Mouse (Mus musculus) lung, postnatal 0 days (tissue): Measurements from ENCODE around the gene Alox15. TPM values are rescaled to one million over a fixed set of nuclear protein-coding genes. Genes with fewer than 3 reads are reported as not detected.
A peak's percentile ranks its signal among the peaks of the same experiment; 100 is the strongest.
"Not testable (repeated sequence)": the region's sequence is repeated elsewhere in the genome, so short reads cannot be mapped to it uniquely, and the experiment has no call there.

ENCODE experiments used
- ATAC-seq: fragments of 200-750 bp; cut with Nextera tagmentation; 2 replicates; pipeline ENCODE4 v1.8.0; 2017; ENCODE audit warnings: moderate library complexity
- DNase-seq: peaks from one replicate; pipeline ENCODE4 v3.0.0-alpha.2; 2016; ENCODE audit warnings: low spot score
- H3K27ac ChIP-seq: fragments of 300-500 bp; sonication (generic); 2 replicates; pipeline ENCODE4 v1.5.1; 2014; ENCODE audit warnings: antibody characterized with exemption, mild to moderate bottlenecking, low read length, mixed read lengths
- H3K27me3 ChIP-seq: fragments of 300-500 bp; sonication (generic); replicated peaks from 2 replicates; pipeline ENCODE4 v1.6.1; 2014; ENCODE audit warnings: low read length, mixed read lengths; ENCODE audit not compliant: insufficient read depth
- H3K36me3 ChIP-seq: fragments of 300-500 bp; sonication (generic); 2 replicates; pipeline ENCODE4 v1.6.1; 2014; ENCODE audit warnings: low read length, mixed read lengths; ENCODE audit not compliant: insufficient read depth
- H3K4me1 ChIP-seq: fragments of 300-500 bp; sonication (generic); 2 replicates; pipeline ENCODE4 v1.6.1; 2014; ENCODE audit warnings: antibody characterized with exemption, low read depth, low read length, mixed read lengths; ENCODE audit not compliant: insufficient read depth
- H3K4me2 ChIP-seq: fragments of 300-500 bp; sonication (generic); replicated peaks from 2 replicates; pipeline ENCODE4 v1.6.1; 2014; ENCODE audit warnings: low read depth, mild to moderate bottlenecking, low read length, moderate library complexity, mixed read lengths
- H3K4me3 ChIP-seq: fragments of 300-500 bp; sonication (generic); 2 replicates; pipeline ENCODE4 v1.5.1; 2014; ENCODE audit warnings: low read depth, low read length
- H3K9ac ChIP-seq: fragments of 300-500 bp; sonication (generic); replicated peaks from 2 replicates; pipeline ENCODE4 v1.6.1; 2014; ENCODE audit warnings: low read depth, mild to moderate bottlenecking
- H3K9me3 ChIP-seq: fragments of 300-500 bp; sonication (generic); 2 replicates; pipeline ENCODE4 v1.6.1; 2016; ENCODE audit warnings: low read length, mixed read lengths
- CTCF ChIP-seq: IDR thresholded peaks from 2 replicates; pipeline ENCODE4 v1.5.1; 2016; ENCODE audit warnings: antibody characterized with exemption, mild to moderate bottlenecking
- EP300 ChIP-seq: IDR thresholded peaks from 2 replicates; pipeline ENCODE4 v1.6.1; 2016; ENCODE audit warnings: antibody characterized with exemption, mild to moderate bottlenecking, control low read depth
- WGBS: fragments of 180-500 bp; shearing (Covaris S2); extraction: QIAGEN DNeasy Blood & Tissue Kit; methylation state at CpG from one replicate; pipeline ENCODE4 v1.1.7; 2014; 5-methylcytosine and 5-hydroxymethylcytosine counted together
- polyA plus RNA-seq: library from polyadenylated mRNA; unstranded; fragments of >200 nt; fragmentation: Nextera tagmentation; extraction: Ambion mirVana; gene quantifications from 2 replicates; pipeline ENCODE4 v1.2.1, GENCODE M21; 2015

The Alox15 gene
- polyA plus RNA-seq, 1 experiment from 2014 or later: 0.26 TPM

DNA sequence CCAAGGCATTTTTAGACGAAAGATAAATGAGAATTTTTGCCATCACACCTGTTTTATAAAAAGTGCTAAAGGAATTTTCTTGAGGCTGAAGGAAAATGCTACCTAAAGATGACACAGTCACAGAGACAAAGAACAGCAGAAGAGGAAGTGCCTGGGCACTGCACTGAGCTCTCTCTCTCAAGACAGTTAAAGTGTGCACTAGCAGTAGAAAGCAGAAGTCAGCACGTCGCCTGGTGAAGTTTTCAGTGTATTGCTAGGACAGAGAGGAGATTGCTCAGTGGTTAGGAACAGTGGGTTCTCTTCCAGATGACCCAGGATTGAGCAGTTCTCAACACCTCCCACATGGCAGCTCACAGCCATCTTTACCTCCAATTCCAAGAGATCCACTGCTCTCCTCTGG is 22.5 kb upstream of the Alox15 start:
- WGBS: 56% methylated on average over 3 of the region's 3 CpGs
- no peaks in the 10 kb centered on the region for H3K36me3 ChIP-seq
- DNase-seq (peak; percentile 29), ATAC-seq (no peak)
- no peak overlapping the region for H3K4me3 ChIP-seq
- no peaks in the 10 kb centered on the region for H3K27me3 ChIP-seq
- no peak overlapping the region for H3K9ac ChIP-seq
- no peak overlapping the region for H3K4me2 ChIP-seq
- no peaks in the 10 kb centered on the region for H3K9me3 ChIP-seq
- H3K27ac ChIP-seq: no peak overlapping the region
- no peak for TF ChIP-seq EP300
- TF ChIP-seq CTCF: no peak
- no peaks in the 10 kb centered on the region for H3K4me1 ChIP-seq

DNA sequence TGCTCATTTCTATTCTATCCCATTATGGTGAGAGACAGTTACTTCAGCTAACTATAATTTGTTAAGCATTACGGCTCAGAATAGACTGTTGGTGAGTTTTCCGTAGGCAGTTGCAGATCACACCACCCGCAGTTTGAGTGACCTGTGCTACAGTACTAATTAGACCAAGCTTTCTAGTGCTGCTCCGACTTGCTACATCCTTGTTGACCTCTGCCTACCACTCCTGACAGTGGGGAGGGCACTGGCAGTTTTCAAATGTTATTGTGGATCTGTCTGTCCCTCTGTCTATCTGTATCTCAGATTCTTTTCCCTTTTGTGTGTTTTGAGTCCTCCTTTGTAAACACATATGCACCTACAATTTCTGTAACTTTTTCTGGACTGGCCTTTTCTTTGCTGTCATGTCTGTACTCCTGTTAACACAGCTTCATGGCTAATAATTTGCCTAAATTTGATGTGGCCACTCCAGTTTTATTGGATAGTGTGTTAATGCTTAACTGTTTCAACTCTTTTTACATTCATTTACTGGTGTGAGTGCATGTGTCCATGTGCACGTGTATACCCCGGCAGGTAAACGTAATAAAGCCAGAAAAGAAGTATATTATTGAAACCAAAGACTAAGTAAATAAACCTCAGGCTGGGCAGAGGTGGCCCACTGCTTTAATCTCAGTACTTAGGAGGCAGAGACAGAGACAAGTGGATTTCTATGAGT is 21.2 kb upstream of the Alox15 start:
- Histone ChIP-seq H3K4me2 (no peak overlapping the region), H3K36me3 (no peaks in the 10 kb centered on the region), H3K27ac (no peak overlapping the region), H3K9ac (no peak overlapping the region), H3K4me1 (no peaks in the 10 kb centered on the region), H3K27me3 (no peaks in the 10 kb centered on the region), H3K4me3 (no peak overlapping the region), H3K9me3 (no peaks in the 10 kb centered on the region)
- no peak for DNase-seq
- ATAC-seq: no peak
- 53% methylated on average over 7 of the region's 7 CpGs for WGBS
- TF ChIP-seq EP300: no peak
- no peak for TF ChIP-seq CTCF

DNA sequence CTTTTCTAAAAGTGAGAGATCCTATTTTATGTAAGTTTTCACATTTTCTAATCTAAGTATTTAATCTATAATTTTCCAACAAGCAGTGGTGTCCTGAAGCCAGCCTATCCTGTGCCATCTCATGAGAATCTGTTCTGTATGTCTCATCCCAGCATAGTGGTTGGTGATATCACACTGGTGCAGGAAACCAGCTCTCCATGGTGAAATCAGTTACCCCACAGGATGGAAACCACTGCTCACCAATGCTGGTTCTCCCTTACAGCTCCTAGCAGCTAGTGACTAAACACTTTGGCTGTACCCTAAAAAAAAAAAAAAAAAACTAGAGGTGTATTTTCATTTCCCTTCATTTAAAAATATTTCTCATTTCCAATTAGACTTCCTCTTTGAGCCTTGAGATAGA is 20.6 kb upstream of the Alox15 start:
- no peak overlapping the region for H3K9ac ChIP-seq
- no peak overlapping the region for H3K27ac ChIP-seq
- ATAC-seq (no peak), DNase-seq (no peak)
- H3K4me1 ChIP-seq: no peaks in the 10 kb centered on the region
- H3K4me3 ChIP-seq: no peak overlapping the region
- H3K9me3 ChIP-seq: no peaks in the 10 kb centered on the region
- H3K4me2 ChIP-seq: no peak overlapping the region
- no peaks in the 10 kb centered on the region for H3K36me3 ChIP-seq
- no peaks in the 10 kb centered on the region for H3K27me3 ChIP-seq
- TF ChIP-seq CTCF (no peak), EP300 (no peak)

DNA sequence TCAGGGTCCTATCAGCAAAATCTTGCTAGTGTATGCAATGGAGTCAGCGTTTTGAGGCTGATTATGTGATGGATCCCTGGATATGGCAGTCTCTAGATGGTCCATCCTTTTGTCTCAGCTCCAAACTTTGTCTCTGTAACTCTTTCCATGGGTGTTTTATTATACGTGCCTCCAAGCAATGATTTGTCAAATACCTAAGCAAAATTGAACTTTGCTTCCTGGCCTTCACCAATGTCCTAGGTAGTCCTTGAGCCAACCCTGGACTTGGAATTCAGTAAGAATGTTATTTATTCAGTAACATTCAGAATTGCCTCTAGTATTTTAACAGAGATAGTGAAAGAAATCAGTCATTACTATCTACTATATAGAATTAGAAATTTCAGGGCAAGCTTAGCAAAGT is 16.8 kb upstream of the Alox15 start:
- H3K27me3 ChIP-seq, ATAC-seq, H3K4me2 ChIP-seq, H3K9me3 ChIP-seq, H3K4me1 ChIP-seq, DNase-seq, H3K36me3 ChIP-seq, H3K9ac ChIP-seq, H3K27ac ChIP-seq, H3K4me3 ChIP-seq: not testable (repeated sequence)
- 63% methylated on average over 2 of the region's 2 CpGs for WGBS

DNA sequence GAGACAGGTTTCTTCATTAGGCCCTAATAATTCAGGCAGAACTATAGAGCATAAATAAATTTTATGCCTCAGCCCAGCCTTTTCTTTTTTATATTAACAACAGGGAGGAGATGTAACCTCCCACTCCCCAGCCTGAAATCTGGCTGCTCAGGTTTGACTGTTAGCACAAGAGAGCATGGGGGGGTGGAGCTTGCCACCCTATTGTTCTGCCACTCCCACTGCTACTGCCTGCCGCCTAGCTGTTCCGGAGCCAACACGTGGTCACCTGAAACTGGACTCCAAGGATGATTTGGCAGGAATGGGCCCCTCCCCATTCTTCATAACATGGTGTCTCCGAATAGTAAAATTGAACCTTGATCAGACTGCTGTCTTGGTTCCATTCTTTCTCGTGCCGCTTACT is 15.9 kb upstream of the Alox15 start:
- WGBS: 75% methylated on average over 6 of the region's 6 CpGs
- not testable (repeated sequence) for H3K4me2 ChIP-seq, H3K27me3 ChIP-seq, H3K27ac ChIP-seq, H3K4me3 ChIP-seq, ATAC-seq, H3K9ac ChIP-seq, H3K9me3 ChIP-seq, DNase-seq, H3K4me1 ChIP-seq, H3K36me3 ChIP-seq

DNA sequence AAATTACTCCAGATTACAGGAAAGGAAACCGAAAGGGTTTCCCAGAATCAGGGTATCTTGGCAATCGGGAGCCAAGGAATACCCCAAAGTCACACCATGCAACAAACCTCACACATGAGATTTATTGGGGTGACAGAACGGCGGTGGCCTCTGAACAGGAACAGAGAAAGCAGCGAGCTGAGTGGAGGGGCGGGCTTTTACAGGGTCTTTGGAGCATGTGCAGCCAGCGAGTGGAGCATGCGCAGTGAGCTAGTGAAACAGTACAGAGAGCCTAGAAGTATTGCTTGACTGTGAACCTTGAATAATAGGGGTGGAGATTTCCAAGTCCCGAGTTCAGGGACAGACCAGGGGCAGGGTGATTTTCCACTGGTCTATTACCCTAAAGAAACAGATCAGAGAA is 3.2 kb downstream of the Alox15 start:
- Histone ChIP-seq H3K36me3 (no peaks in the 10 kb centered on the region), H3K4me1 (no peaks in the 10 kb centered on the region), H3K27ac (no peak overlapping the region), H3K9me3 (no peaks in the 10 kb centered on the region), H3K4me3 (no peak overlapping the region), H3K27me3 (peaks cover 27% of the 10 kb centered on the region), H3K4me2 (no peak overlapping the region), H3K9ac (no peak overlapping the region)
- ATAC-seq (no peak), DNase-seq (no peak)
- WGBS: 79% methylated on average over 9 of the region's 9 CpGs
- no peak for TF ChIP-seq CTCF
- TF ChIP-seq EP300: no peak

DNA sequence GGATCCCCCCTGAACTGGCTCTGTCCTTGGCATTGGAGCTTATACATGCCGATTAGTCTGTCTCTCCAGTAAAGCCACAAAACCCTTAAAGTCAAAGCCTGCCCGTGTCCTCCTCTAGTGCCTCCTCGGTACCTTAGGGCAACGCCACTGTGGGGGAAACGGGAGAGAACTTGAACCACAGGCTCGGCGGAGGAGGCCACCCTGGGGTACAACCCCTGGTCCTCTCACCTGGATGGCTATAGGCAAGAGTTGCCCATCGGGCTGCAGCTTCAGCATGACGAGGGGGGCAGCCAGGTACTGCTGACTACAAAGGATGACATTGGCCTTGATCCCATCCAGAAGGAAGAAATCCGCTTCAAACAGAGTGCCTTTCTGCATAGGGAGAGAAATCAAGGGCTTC is 4.0 kb downstream of the Alox15 start:
- H3K27me3 ChIP-seq: peaks cover 20% of the 10 kb centered on the region
- TF ChIP-seq CTCF (no peak), EP300 (no peak)
- H3K27ac ChIP-seq: no peak overlapping the region
- ATAC-seq (no peak), DNase-seq (no peak)
- H3K9me3 ChIP-seq: no peaks in the 10 kb centered on the region
- H3K4me2 ChIP-seq: no peak overlapping the region
- H3K4me1 ChIP-seq: no peaks in the 10 kb centered on the region
- no peak overlapping the region for H3K4me3 ChIP-seq
- no peaks in the 10 kb centered on the region for H3K36me3 ChIP-seq
- 74% methylated on average over 10 of the region's 10 CpGs for WGBS
- no peak overlapping the region for H3K9ac ChIP-seq
